Mouse (Mus musculus) midbrain, embryonic 13.5 days (tissue): ENCODE results near the gene Rbm8a. TPM values are rescaled to one million over a fixed set of nuclear protein-coding genes. Genes with fewer than 3 reads are reported as not detected.

ENCODE experiments used
- ATAC-seq: fragments of 200-750 bp; cut with Nextera tagmentation; 2 replicates; pipeline ENCODE4 v1.8.0; 2017; ENCODE audit warnings: mild to moderate bottlenecking, moderate TSS enrichment, moderate library complexity
- H3K27ac ChIP-seq: fragments of 300-500 bp; sonication (generic); 2 replicates; pipeline ENCODE4 v1.5.1; 2015; ENCODE audit warnings: inconsistent platforms, mild to moderate bottlenecking, moderate library complexity
- H3K27me3 ChIP-seq: fragments of 300-500 bp; sonication (generic); 2 replicates; pipeline ENCODE4 v1.6.1; 2015; ENCODE audit warnings: mild to moderate bottlenecking, inconsistent platforms
- H3K36me3 ChIP-seq: fragments of 300-500 bp; sonication (generic); 2 replicates; pipeline ENCODE4 v1.6.1; 2015; ENCODE audit warnings: mild to moderate bottlenecking, inconsistent platforms
- H3K4me1 ChIP-seq: fragments of 300-500 bp; sonication (generic); replicated peaks from 2 replicates; pipeline ENCODE4 v1.6.1; 2015; ENCODE audit warnings: inconsistent platforms
- H3K4me2 ChIP-seq: fragments of 300-500 bp; sonication (generic); replicated peaks from 2 replicates; pipeline ENCODE4 v1.6.1; 2015; ENCODE audit warnings: moderate library complexity, mild to moderate bottlenecking, inconsistent platforms
- H3K4me3 ChIP-seq: fragments of 300-500 bp; sonication (generic); replicated peaks from 2 replicates; pipeline ENCODE4 v1.5.1; 2015; ENCODE audit warnings: mild to moderate bottlenecking, inconsistent platforms
- H3K9ac ChIP-seq: fragments of 300-500 bp; sonication (generic); replicated peaks from 2 replicates; pipeline ENCODE4 v1.6.1; 2015; ENCODE audit warnings: mild to moderate bottlenecking, inconsistent platforms
- H3K9me3 ChIP-seq: fragments of 300-500 bp; sonication (generic); 2 replicates; pipeline ENCODE4 v1.6.1; 2016; ENCODE audit warnings: mild to moderate bottlenecking, inconsistent platforms
- WGBS: fragments of 180-500 bp; shearing (Covaris S2); methylation state at CpG from one replicate; pipeline ENCODE4 v1.1.7; 2015; 5-methylcytosine and 5-hydroxymethylcytosine counted together
- polyA plus RNA-seq: library from polyadenylated mRNA; unstranded; fragments of >200 nt; fragmentation: Nextera tagmentation; extraction: Ambion mirVana; gene quantifications from 2 replicates; pipeline ENCODE4 v1.2.1, GENCODE M21; 2015

Rbm8a gene
- polyA plus RNA-seq, 1 experiment from 2014 or later = 147 TPM

- Histone ChIP-seq H3K4me2 (no peak overlapping the region), H3K27ac (no peak overlapping the region), H3K4me3 (no peak overlapping the region), H3K27me3 (no peaks in the 10 kb centered on the region), H3K4me1 (no peaks in the 10 kb centered on the region), H3K9ac (no peak overlapping the region), H3K9me3 (no peaks in the 10 kb centered on the region), H3K36me3 (peaks cover 73% of the 10 kb centered on the region)
- 96% methylated on average over 3 of the region's 3 CpGs for WGBS
- ATAC-seq = no peak
Observed at GRCm38 (mm10) chr3:96617941-96618340, 11.8 kb upstream of the Rbm8a start.

- H3K4me2 ChIP-seq = no peak overlapping the region
- peaks cover 66% of the 10 kb centered on the region for H3K36me3 ChIP-seq
- H3K4me3 ChIP-seq = no peak overlapping the region
- H3K9ac ChIP-seq = no peak overlapping the region
- H3K27ac ChIP-seq = no peak overlapping the region
- ATAC-seq = no peak
- no peaks in the 10 kb centered on the region for H3K4me1 ChIP-seq
- H3K27me3 ChIP-seq = no peaks in the 10 kb centered on the region
- 92% methylated on average over 4 of the region's 4 CpGs for WGBS
- H3K9me3 ChIP-seq = no peaks in the 10 kb centered on the region
Observed at GRCm38 (mm10) chr3:96623201-96623600, 6.5 kb upstream of the Rbm8a start.

- Histone ChIP-seq H3K36me3 (peaks cover 22% of the 10 kb centered on the region), H3K27me3 (no peaks in the 10 kb centered on the region), H3K9me3 (no peaks in the 10 kb centered on the region), H3K4me2 (no peak overlapping the region), H3K4me3 (no peak overlapping the region), H3K4me1 (peaks cover 39% of the 10 kb centered on the region), H3K27ac (no peak overlapping the region), H3K9ac (no peak overlapping the region)
- no peak for ATAC-seq
Observed at GRCm38 (mm10) chr3:96632058-96632457, 2.3 kb downstream of the Rbm8a start.

- no peak overlapping the region for H3K9ac ChIP-seq
- no peak for ATAC-seq
- H3K27me3 ChIP-seq = no peaks in the 10 kb centered on the region
- no peaks in the 10 kb centered on the region for H3K9me3 ChIP-seq
- peaks cover 38% of the 10 kb centered on the region for H3K36me3 ChIP-seq
- no peak overlapping the region for H3K27ac ChIP-seq
- no peak overlapping the region for H3K4me3 ChIP-seq
- peaks cover 40% of the 10 kb centered on the region for H3K4me1 ChIP-seq
- WGBS = 74% methylated on average over 1 of the region's 1 CpGs
- H3K4me2 ChIP-seq = no peak overlapping the region
Observed at GRCm38 (mm10) chr3:96634015-96634414, 4.3 kb downstream of the Rbm8a start.

GRCm38 (mm10) chr3:96634928-96635879 is 5.5 kb downstream of the Rbm8a start, which contains the start of the genes Pex11b and Gm42957:
TSS of gene Pex11b (plus strand) at chr3:96635376.
TSS of gene Gm42957 (plus strand) at chr3:96635474.
- WGBS = 2% methylated on average over 60 of the region's 60 CpGs
- peaks cover 35% of the 10 kb centered on the region for H3K4me1 ChIP-seq
- no peaks in the 10 kb centered on the region for H3K27me3 ChIP-seq
- H3K36me3 ChIP-seq = peaks cover 48% of the 10 kb centered on the region
- peak within 1 kb of the TSS; percentile 88 for H3K27ac ChIP-seq
- H3K9me3 ChIP-seq = no peaks in the 10 kb centered on the region
- H3K9ac ChIP-seq = peak within 1 kb of the TSS; percentile 95
- H3K4me2 ChIP-seq = peak within 1 kb of the TSS; percentile 94
- ATAC-seq = peak; percentile 94
- H3K4me3 ChIP-seq = peak within 1 kb of the TSS; percentile 95

- H3K9ac ChIP-seq = peak overlapping the region; percentile 95
- no peaks in the 10 kb centered on the region for H3K9me3 ChIP-seq
- H3K4me2 ChIP-seq = peak overlapping the region; percentile 94
- H3K4me3 ChIP-seq = peak overlapping the region; percentile 95
- peak overlapping the region; percentile 88 for H3K27ac ChIP-seq
- no peak for ATAC-seq
- peaks cover 28% of the 10 kb centered on the region for H3K4me1 ChIP-seq
- no peaks in the 10 kb centered on the region for H3K27me3 ChIP-seq
- H3K36me3 ChIP-seq = peaks cover 52% of the 10 kb centered on the region
- WGBS = 11% methylated on average over 15 of the region's 15 CpGs
Observed at GRCm38 (mm10) chr3:96635906-96636305, 6.2 kb downstream of the Rbm8a start.

- no peak overlapping the region for H3K27ac ChIP-seq
- H3K9ac ChIP-seq = peak overlapping the region; percentile 95
- H3K4me2 ChIP-seq = peak overlapping the region; percentile 94
- no peak for ATAC-seq
- H3K4me1 ChIP-seq = peaks cover 24% of the 10 kb centered on the region
- 72% methylated on average over 11 of the region's 11 CpGs for WGBS
- H3K4me3 ChIP-seq = peak overlapping the region; percentile 95
- H3K9me3 ChIP-seq = no peaks in the 10 kb centered on the region
- H3K36me3 ChIP-seq = peaks cover 54% of the 10 kb centered on the region
- H3K27me3 ChIP-seq = no peaks in the 10 kb centered on the region
Observed at GRCm38 (mm10) chr3:96636448-96636847, 6.7 kb downstream of the Rbm8a start.

- WGBS = 85% methylated on average over 1 of the region's 1 CpGs
- Histone ChIP-seq H3K9ac (no peak overlapping the region), H3K9me3 (no peaks in the 10 kb centered on the region), H3K4me3 (no peak overlapping the region), H3K4me2 (no peak overlapping the region), H3K36me3 (peaks cover 50% of the 10 kb centered on the region), H3K4me1 (peaks cover 24% of the 10 kb centered on the region), H3K27ac (no peak overlapping the region), H3K27me3 (no peaks in the 10 kb centered on the region)
- ATAC-seq = no peak
Observed at GRCm38 (mm10) chr3:96639219-96639618, 9.5 kb downstream of the Rbm8a start.

- H3K4me2 ChIP-seq = no peak within 1 kb of the TSS
- ATAC-seq = no peak
- H3K9ac ChIP-seq = no peak within 1 kb of the TSS
- H3K9me3 ChIP-seq = no peaks in the 10 kb centered on the region
- no peak within 1 kb of the TSS for H3K4me3 ChIP-seq
- no peaks in the 10 kb centered on the region for H3K27me3 ChIP-seq
- no peaks in the 10 kb centered on the region for H3K4me1 ChIP-seq
- H3K36me3 ChIP-seq = peaks cover 33% of the 10 kb centered on the region
- H3K27ac ChIP-seq = no peak within 1 kb of the TSS
- WGBS = 68% methylated on average over 7 of the region's 7 CpGs
Observed at GRCm38 (mm10) chr3:96645018-96645649, 15.4 kb downstream of the Rbm8a start, which contains the start of gene Itga10. TSS of gene Itga10 (plus strand) at chr3:96645584.

- WGBS = 82% methylated on average over 3 of the region's 3 CpGs
- Histone ChIP-seq H3K27ac (no peak overlapping the region), H3K36me3 (peaks cover 21% of the 10 kb centered on the region), H3K9me3 (no peaks in the 10 kb centered on the region), H3K4me3 (no peak overlapping the region), H3K4me1 (no peaks in the 10 kb centered on the region), H3K27me3 (no peaks in the 10 kb centered on the region), H3K4me2 (no peak overlapping the region), H3K9ac (no peak overlapping the region)
- no peak for ATAC-seq
Observed at GRCm38 (mm10) chr3:96647365-96647764, 17.6 kb downstream of the Rbm8a start.

- Histone ChIP-seq H3K4me3 (no peak overlapping the region), H3K36me3 (0 out of 2 replicates have a peak, but pooled peaks cover 7% of the 10 kb centered on the region), H3K9me3 (no peaks in the 10 kb centered on the region), H3K9ac (no peak overlapping the region), H3K27ac (no peak overlapping the region), H3K4me2 (no peak overlapping the region), H3K27me3 (0 out of 2 replicates have a peak, but pooled peaks cover 3% of the 10 kb centered on the region), H3K4me1 (peaks cover 12% of the 10 kb centered on the region)
- ATAC-seq = no peak
- WGBS = 86% methylated on average over 2 of the region's 2 CpGs
Observed at GRCm38 (mm10) chr3:96660901-96661300, 31.2 kb downstream of the Rbm8a start.

GRCm38 (mm10) chr3:96662731-96663316 is 33.1 kb downstream of the Rbm8a start:
- Histone ChIP-seq H3K9ac (peak overlapping the region; percentile 55), H3K9me3 (no peaks in the 10 kb centered on the region), H3K4me1 (peaks cover 12% of the 10 kb centered on the region), H3K4me2 (peak overlapping the region; percentile 58), H3K4me3 (peak overlapping the region; percentile 32), H3K27ac (no peak overlapping the region), H3K27me3 (0 out of 2 replicates have a peak, but pooled peaks cover 3% of the 10 kb centered on the region), H3K36me3 (no peaks in the 10 kb centered on the region)
- 0 out of 2 replicates have a peak, but pooled peaks have one; percentile 25 for ATAC-seq
- WGBS = 49% methylated on average over 8 of the region's 8 CpGs
